Mouse (Mus musculus): ENCODE measurements around the gene Fyn. TPM values are rescaled to one million over a fixed set of nuclear protein-coding genes. Genes with fewer than 3 reads are reported as not detected.

The Fyn gene
- 100 to 1,000 TPM; 518 to 540 TPM for polyA plus RNA-seq (2017; shearing (Covaris generic))

DNA sequence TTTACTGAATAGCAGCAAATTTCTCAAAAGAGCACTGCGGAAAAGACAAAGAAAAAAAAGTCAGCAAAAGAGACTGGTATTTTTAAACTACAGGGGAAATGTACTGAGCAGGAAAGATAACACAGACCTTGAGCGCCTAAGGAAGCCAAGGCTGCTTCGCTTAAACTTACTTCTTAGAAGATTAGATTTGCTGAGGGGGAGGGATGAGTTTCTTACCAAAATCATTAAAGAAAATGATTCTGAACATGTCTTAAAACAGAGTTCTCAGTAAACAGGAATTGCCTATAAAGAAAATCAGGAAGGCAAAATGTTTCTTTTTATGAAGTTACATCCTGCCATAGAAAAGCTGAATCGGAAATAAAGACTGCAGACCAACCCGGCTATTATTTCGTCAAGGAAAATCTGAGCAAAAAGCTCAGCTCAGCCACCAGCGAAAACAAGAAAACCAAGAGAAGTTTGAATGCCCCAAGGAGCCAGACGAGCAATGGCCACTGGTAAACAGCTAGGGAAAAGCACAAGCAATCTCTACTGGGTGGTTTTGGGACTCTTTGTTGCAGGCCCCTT is at the start of gene Fyn:
TSS of gene Fyn (plus strand) at position 284 of the 564 bp plus-strand sequence.

DNA sequence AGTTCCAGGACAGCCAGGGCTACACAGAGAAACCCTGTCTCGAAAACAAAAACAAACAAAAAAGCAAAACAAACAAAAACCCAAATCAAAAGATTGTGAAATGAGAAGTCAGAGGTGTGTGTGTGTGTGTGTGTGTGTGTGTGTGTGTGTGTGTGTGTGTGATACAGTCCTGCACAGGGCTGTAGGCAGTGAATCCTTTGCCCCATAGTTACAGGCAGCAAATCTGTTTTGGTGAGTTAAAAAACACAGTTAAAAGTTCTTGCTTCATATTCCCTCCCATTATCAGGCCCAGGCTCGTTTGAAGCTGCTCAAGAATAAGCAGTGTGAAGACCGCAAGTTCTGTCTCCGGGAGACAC is 244.0 kb downstream of the Fyn start, which contains the start of gene Traf3ip2:
TSS of gene Traf3ip2 (plus strand) at position 302 of the 356 bp plus-strand sequence.

Other genes starting within 250 kb of the Fyn start
- gene Fam229b, start 234.9 kb upstream of the Fyn start, polyA plus RNA-seq (2017; shearing (Covaris generic)): 1 to 10 TPM; 1.8 to 2.8 TPM
- 1 to 10 TPM; 3.7 to 3.8 TPM for gene Tube1, start 234.9 kb upstream of the Fyn start, polyA plus RNA-seq (2017; shearing (Covaris generic))
- gene Ccn6, start 205.1 kb upstream of the Fyn start, polyA plus RNA-seq (2017; shearing (Covaris generic)): under 1 TPM in 1 of 2 experiments, not detected in 1; 0.12 TPM
- 10 to 100 TPM; 66.8 to 75.2 TPM for gene Traf3ip2, start 244.1 kb downstream of the Fyn start, polyA plus RNA-seq (2017; shearing (Covaris generic))